Mouse (Mus musculus) ovary, postnatal 10 days (tissue): ENCODE results near the gene Rfwd3.
"Not testable (repeated sequence)": the region's sequence is repeated elsewhere in the genome, so short reads cannot be mapped to it uniquely, and the experiment has no call there.

Experiments
- DNase-seq: peaks from one replicate; pipeline ENCODE4 v3.0.0; 2022; ENCODE audit warnings: low spot score

Gene Rfwd3

GRCm38 (mm10) chr8:111299821-111300568, at the start of gene Rfwd3:
Gene Rfwd3 (minus strand): TSS chr8:111300222.
- peak; percentile 83 for DNase-seq

GRCm38 (mm10) chr8:111343225-111343624, 43.2 kb upstream of the Rfwd3 start:
- DNase-seq = peak; percentile 63

- no peak for DNase-seq
These were observed 40.2 kb upstream of the Rfwd3 start for GRCm38 (mm10) chr8:111340186-111340585.

- DNase-seq = no peak
These were observed 38.6 kb upstream of the Rfwd3 start for GRCm38 (mm10) chr8:111338370-111339208.

- DNase-seq = peak; percentile 35
These were observed 37.9 kb upstream of the Rfwd3 start, which contains the start of gene Mlkl for GRCm38 (mm10) chr8:111337890-111338347. Gene Mlkl (minus strand): TSS chr8:111338177.

GRCm38 (mm10) chr8:111337311-111337889, 37.4 kb upstream of the Rfwd3 start:
- no peak for DNase-seq

GRCm38 (mm10) chr8:111336692-111337091, 36.7 kb upstream of the Rfwd3 start:
- DNase-seq = no peak

GRCm38 (mm10) chr8:111325222-111325790, 25.3 kb upstream of the Rfwd3 start:
- no peak for DNase-seq

GRCm38 (mm10) chr8:111314729-111315128, 14.7 kb upstream of the Rfwd3 start:
- no peak for DNase-seq

GRCm38 (mm10) chr8:111313961-111314360, 13.9 kb upstream of the Rfwd3 start:
- DNase-seq = not testable (repeated sequence)

GRCm38 (mm10) chr8:111312758-111313162, 12.7 kb upstream of the Rfwd3 start:
- no peak for DNase-seq

- not testable (repeated sequence) for DNase-seq
These were observed 10.0 kb upstream of the Rfwd3 start for GRCm38 (mm10) chr8:111310006-111310405.

GRCm38 (mm10) chr8:111305031-111305730, 5.2 kb upstream of the Rfwd3 start:
- no peak for DNase-seq

GRCm38 (mm10) chr8:111304359-111304758, 4.3 kb upstream of the Rfwd3 start:
- DNase-seq = no peak

GRCm38 (mm10) chr8:111303076-111303803, 3.2 kb upstream of the Rfwd3 start:
- DNase-seq = not testable (repeated sequence)

- no peak for DNase-seq
These were observed 850 bp upstream of the Rfwd3 start for GRCm38 (mm10) chr8:111300597-111301546.

GRCm38 (mm10) chr8:111299363-111299820, 630 bp downstream of the Rfwd3 start:
- peak; percentile 17 for DNase-seq

- DNase-seq = no peak
These were observed 2.0 kb downstream of the Rfwd3 start for GRCm38 (mm10) chr8:111298011-111298410.

GRCm38 (mm10) chr8:111291733-111292132, 8.3 kb downstream of the Rfwd3 start:
- no peak for DNase-seq

GRCm38 (mm10) chr8:111290586-111290985, 9.4 kb downstream of the Rfwd3 start:
- DNase-seq = no peak
